Mouse (Mus musculus): Measurements from ENCODE around the gene Irgc1.
A peak's percentile ranks its signal among the peaks of the same experiment; 100 is the strongest.
"Not testable (repeated sequence)": the region's sequence is repeated elsewhere in the genome, so short reads cannot be mapped to it uniquely, and the experiment has no call there.

Gene Irgc1

GRCm38 (mm10) chr7:24451855-24452311 lies at the start of gene Irgc1:
Gene Irgc1, minus strand, starts transcription at chr7:24452297.
- DNase-seq (ENCODE audit: low spot score in 2 of 2), result no peak

DNA sequence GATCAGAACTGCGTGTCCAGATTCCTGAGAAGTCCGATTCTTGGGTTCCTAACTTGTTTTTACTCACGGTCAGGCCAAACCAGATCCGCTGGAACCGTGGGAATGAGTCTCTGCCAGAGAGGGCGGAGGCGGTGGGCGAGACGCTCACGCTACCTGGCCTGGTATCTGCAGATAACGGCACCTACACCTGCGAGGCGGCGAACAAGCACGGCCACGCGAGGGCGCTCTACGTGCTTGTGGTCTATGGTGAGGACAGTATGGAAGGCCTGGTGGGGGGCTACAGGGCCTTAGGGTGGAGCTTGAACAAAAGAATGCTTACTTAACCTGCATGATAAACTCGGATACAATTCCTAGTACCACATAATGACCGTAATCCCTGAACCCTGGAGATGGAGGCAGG lies 49.4 kb upstream of the Irgc1 start:
- DNase-seq (ENCODE audit: low spot score in 2 of 2), result no peak

- DNase-seq (ENCODE audit: low spot score in 2 of 2), result no peak
These were observed 48.8 kb upstream of the Irgc1 start for GRCm38 (mm10) chr7:24500929-24501328.

- DNase-seq (ENCODE audit: low spot score in 2 of 2), result no peak
These were observed 47.9 kb upstream of the Irgc1 start for GRCm38 (mm10) chr7:24499856-24500577.

DNA sequence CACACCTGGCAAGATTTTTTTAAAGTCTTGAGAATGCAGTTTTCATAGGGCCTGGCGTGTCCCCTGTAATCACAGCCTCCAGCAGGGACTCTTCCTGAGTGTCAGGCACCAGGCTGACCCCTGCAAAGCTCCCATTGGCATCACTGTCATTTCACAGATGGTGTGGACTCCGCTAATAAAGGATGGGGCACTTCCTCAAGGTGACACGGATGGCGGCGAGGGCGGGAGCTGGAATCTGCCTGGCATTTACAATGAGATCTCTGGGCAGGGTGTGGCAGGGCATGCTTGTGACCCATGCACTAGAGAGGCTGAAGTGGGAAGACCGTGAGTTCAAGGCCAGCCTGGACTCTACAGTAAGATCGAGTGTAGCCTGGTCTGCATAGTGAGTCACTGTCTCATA lies 36.2 kb upstream of the Irgc1 start:
- no peak for DNase-seq (ENCODE audit: low spot score in 2 of 2)

GRCm38 (mm10) chr7:24487403-24487802 lies 35.3 kb upstream of the Irgc1 start:
- no peak for DNase-seq (ENCODE audit: low spot score in 2 of 2)

GRCm38 (mm10) chr7:24486654-24487130 lies 34.6 kb upstream of the Irgc1 start:
- DNase-seq (ENCODE audit: low spot score in 2 of 2), result no peak

- DNase-seq (ENCODE audit: low spot score in 2 of 2), result no peak
These were observed 33.4 kb upstream of the Irgc1 start for GRCm38 (mm10) chr7:24485481-24485880.

GRCm38 (mm10) chr7:24483291-24483690 lies 31.2 kb upstream of the Irgc1 start:
- not testable (repeated sequence) for DNase-seq (ENCODE audit: low spot score in 2 of 2)

DNA sequence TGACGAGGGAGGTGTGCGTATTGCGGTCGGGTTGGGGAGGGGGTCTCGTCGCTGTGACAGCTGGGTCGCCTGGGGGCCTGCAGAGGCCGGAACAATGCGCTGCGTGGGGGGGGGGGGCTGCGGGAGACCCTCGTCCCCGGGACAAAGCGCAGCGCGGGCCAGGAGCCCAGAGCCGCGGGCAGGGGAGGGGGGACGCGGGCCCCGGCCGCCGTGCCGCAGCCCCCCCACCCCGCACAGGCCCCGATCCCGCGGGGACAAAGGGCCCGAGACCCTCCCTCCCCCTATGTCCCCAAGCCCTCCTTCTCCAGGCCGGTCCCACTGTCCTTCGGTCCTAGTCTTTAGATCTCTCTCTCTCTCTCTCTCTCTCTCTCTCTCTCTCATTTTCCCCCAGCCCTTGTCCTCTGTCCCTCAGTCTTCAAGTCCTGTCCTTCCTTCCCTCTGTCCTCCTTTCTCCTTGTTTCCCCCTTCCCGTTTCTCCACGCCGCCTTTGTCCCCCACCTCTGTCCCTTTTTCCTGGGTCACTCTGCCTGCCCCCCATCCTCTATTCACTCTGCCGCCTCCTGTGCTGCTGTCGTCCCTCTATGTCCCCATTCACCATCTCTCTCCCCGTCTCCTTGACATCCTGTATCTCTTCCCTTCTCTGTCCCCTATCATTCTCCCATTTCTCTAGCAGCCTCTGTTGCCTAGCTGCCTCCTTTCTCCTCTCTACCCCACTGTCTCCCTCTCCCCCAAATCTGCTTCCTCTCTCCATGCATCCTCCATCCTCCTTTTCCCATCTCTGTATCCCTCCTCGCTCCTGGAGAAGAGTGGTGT lies 30.3 kb upstream of the Irgc1 start:
- no peak for DNase-seq (ENCODE audit: low spot score in 2 of 2)

- peak; percentile 66 to 79 for DNase-seq (ENCODE audit: low spot score in 2 of 2)
These were observed 29.5 kb upstream of the Irgc1 start, which contains the start of gene Cadm4 for GRCm38 (mm10) chr7:24481474-24482207. Gene Cadm4, plus strand, starts transcription at chr7:24482023.

DNA sequence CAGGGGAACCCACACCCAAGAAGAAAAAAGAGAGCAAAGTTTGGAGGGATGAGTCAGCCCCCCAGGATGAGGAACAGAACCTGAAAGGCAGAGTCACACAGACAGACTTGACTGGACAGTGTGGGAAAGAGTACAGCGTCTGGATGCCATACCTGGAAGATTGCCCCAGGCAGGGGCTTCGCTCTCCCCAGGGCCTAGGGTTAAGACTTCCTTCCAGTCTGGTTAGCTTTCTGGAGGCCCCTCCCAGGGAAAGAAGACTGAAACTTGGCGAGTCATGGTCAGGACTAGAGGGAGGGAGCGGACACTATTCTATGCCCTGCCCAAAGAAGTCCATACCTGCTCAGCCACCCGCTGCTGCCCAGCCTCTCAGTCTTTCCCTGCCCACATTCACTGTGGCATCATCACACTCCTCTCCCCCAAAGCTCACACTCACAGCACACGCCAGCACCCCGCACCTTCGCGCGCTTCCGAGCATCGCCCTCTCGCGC lies 28.9 kb upstream of the Irgc1 start:
- no peak for DNase-seq (ENCODE audit: low spot score in 2 of 2)

GRCm38 (mm10) chr7:24480121-24480941 lies 28.2 kb upstream of the Irgc1 start:
- no peak for DNase-seq (ENCODE audit: low spot score in 2 of 2)

- DNase-seq (ENCODE audit: low spot score in 2 of 2), result no peak
These were observed 27.6 kb upstream of the Irgc1 start for GRCm38 (mm10) chr7:24479685-24480084.

- no peak for DNase-seq (ENCODE audit: low spot score in 2 of 2)
These were observed 26.8 kb upstream of the Irgc1 start for GRCm38 (mm10) chr7:24478911-24479310.

GRCm38 (mm10) chr7:24476856-24477255 lies 24.8 kb upstream of the Irgc1 start:
- no peak for DNase-seq (ENCODE audit: low spot score in 2 of 2)

DNA sequence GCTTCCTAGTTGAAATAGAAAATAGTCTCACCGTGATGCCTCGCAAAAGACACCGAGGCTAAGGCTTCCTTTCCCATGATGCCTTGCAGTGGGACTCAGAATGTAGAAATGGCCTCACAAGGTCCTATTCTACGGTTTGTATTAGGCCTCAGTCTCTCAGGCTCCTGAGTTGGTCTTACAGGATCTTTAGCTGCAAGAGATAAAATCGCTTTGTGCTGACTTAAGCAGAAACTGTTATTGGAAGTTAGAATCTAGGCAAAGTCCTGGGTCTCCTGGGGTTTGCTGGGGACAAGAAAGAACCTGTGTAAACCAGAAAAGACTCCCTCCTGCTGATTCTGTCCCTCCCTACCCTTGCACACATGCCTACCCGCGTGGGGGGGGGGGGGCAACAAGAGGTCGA lies 24.2 kb upstream of the Irgc1 start:
- DNase-seq (ENCODE audit: low spot score in 2 of 2), result no peak

DNA sequence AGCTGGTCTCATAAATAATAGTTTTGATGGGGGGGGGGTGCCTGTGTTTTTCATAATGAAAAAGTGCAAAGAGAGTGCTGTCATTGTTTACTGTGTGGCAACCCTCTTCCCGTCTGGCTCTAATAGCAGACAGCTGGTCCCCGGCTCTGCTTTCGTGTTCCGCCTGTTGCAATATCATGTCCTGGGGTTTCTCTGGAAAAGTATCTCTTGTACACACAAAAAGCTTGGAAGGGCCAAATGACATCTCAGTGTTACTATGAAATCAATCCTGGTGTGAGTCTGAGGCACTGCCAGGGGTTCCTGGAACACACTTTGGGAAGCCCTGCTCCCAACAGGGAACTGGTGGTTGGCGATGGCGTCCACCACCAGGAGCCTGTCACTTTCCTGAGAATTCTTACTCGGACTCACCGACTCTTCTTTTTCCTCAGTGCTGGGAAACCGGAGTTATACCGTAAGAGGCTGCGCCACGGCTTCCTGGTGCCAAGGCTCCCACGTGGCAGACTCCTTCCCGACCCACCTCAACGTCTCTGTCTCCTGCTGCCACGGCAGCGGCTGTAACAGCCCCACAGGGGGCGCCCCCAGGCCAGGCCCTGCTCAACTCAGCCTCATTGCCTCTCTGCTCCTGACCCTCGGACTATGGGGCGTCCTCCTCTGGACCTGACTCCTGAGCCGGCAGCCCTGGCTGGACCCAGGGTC lies 22.9 kb upstream of the Irgc1 start:
- DNase-seq (ENCODE audit: low spot score in 2 of 2), result no peak

DNA sequence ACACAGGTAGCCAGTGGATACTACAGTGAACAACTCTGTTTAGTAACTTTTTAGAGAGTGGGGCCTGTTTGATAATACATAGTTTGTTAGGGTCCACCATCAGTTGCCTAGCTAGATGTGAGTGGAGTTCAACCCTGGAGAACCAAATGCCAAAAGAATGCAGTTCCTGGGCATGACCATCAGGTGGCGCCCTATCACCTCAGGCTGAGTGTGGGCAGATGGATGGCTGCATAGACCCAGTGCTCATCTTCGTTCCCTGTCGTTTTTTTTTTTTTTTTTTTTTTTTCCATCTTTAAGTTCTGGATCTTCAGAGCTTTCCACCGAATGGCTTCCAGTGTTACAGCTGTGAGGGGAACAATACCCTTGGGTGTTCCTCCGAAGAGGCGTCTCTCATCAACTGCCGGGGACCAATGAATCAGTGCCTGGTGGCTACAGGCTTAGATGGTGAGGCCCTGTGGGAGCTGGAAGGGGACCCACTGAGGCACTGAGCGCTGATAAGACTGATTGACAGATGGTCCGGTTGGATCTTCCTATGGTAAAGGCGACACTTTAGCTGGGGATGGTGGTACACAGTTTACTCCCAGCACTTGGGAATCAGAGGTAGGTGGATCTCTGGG lies 21.9 kb upstream of the Irgc1 start:
- DNase-seq (ENCODE audit: low spot score in 2 of 2), result peak in 1 of 2 experiments; percentile 64

- no peak for DNase-seq (ENCODE audit: low spot score in 2 of 2)
These were observed 20.8 kb upstream of the Irgc1 start for GRCm38 (mm10) chr7:24472937-24473336.
